8 mouse cellular contexts compared by ENCODE assay signal in the genomic region with DNA sequence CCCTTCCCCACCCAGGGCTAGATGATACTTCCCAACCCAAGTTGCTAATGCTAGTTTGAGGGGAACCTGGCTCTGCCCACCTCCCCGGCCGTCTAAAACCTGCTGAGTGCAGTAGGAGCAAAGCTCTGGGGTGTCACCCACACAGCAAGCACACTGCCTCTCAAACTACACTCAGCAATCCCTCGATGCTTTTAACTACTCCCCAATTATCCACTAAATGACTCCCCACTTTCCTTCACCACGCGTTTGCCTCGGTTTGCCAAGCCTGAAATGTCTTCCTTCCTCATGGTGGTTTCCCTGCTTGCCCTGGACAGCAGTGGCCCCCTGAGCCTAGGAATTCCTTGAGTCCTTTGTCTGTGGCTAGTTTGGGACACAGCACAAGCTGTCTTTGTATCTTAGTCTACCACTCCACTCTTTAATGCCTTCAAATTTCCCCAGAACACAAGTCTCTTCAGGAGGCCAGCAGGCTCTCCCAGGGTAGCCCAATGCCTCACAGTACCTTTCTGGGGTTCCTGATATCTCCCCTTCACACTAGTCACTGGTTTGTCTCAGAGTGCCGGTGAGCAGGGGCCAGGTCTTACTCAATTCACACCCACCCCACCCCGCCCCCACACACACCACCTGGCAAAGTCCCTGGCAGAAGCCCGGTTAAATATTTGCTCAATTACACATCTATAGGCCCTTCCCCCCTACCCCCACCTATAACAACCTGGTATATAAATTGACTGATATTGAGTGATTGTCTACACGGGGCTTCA. TPM values are rescaled to one million over a fixed set of nuclear protein-coding genes. Genes with fewer than 3 reads are reported as not detected.
DNase-seq lines count a peak whose midpoint lies in the region; ATAC-seq and TF ChIP-seq lines count a peak whose summit lies in the region.

No protein-coding gene starts in this region.

- DNase-seq in left cerebral cortex, adult 2 months (ENCODE audit: extremely low spot score in 1 of 2, low spot score in 2 of 2) = no peak
- no peak for DNase-seq in left cerebral cortex, adult 9 months (ENCODE audit: low spot score in 2 of 2)
- no peak for DNase-seq in embryonic facial prominence, embryonic 10.5 days (ENCODE audit: low spot score)
- DNase-seq in midbrain, postnatal 0 days (ENCODE audit: low spot score) = no peak
- no peak for DNase-seq in gastrocnemius, postnatal 14 days
- no peak for DNase-seq in T-cell, adult 2 months (ENCODE audit: low spot score)

- no peak overlapping the region for H3K9ac ChIP-seq in hindbrain, embryonic 15.5 days
- H3K9ac ChIP-seq in midbrain, postnatal 0 days (replicated peaks; ENCODE audit: low read length, poor library complexity, severe bottlenecking) = no peak overlapping the region

- intact Hi-C loops in left cerebral cortex, adult 2 months (cut with DNase I) = loop anchor here (5.0 kb wide), 4 partner anchors 37 to 78 kb away; no protein-coding TSS in a partner anchor
- intact Hi-C loops in gastrocnemius, postnatal 14 days (cut with DNase I; ENCODE audit: low total_unique reads) = loop anchor here (10.0 kb wide), 1 partner anchor 55 kb away; no protein-coding TSS in a partner anchor

- H3K4me2 ChIP-seq in hindbrain, embryonic 15.5 days = peak overlapping the region; percentile 86
- peak overlapping the region; percentile 88 for H3K4me2 ChIP-seq in midbrain, postnatal 0 days (ENCODE audit: low read depth, low read length, poor library complexity, severe bottlenecking)

- no peak for TF ChIP-seq CTCF in left cerebral cortex, adult 2 months (IDR thresholded peaks at IDR 0.05)
- no peak for TF ChIP-seq CTCF in midbrain, postnatal 0 days (IDR thresholded peaks at IDR 0.05)

- peaks cover 65% of the 10 kb centered on the region for H3K4me1 ChIP-seq in embryonic facial prominence, embryonic 10.5 days
- peaks cover 45% of the 10 kb centered on the region for H3K4me1 ChIP-seq in hindbrain, embryonic 15.5 days (replicated peaks)
- H3K4me1 ChIP-seq in midbrain, postnatal 0 days (ENCODE audit: insufficient read depth, low read length) = peaks cover 8% of the 10 kb centered on the region; the same call in 1 of the 2 replicates

- H3K27ac ChIP-seq in left cerebral cortex, adult 2 months = peak overlapping the region; percentile 91
- peak overlapping the region; percentile 78 for H3K27ac ChIP-seq in embryonic facial prominence, embryonic 10.5 days (replicated peaks)
- no peak overlapping the region for H3K27ac ChIP-seq in hindbrain, embryonic 15.5 days (replicated peaks)
- H3K27ac ChIP-seq in midbrain, postnatal 0 days (ENCODE audit: low read depth, low read length) = no peak overlapping the region

- H3K27me3 ChIP-seq in embryonic facial prominence, embryonic 10.5 days (replicated peaks; ENCODE audit: low read depth, poor library complexity, severe bottlenecking) = no peaks in the 10 kb centered on the region
- H3K27me3 ChIP-seq in hindbrain, embryonic 15.5 days = no peaks in the 10 kb centered on the region
- H3K27me3 ChIP-seq in midbrain, postnatal 0 days (ENCODE audit: insufficient read depth, low read length) = no peaks in the 10 kb centered on the region

- H3K4me3 ChIP-seq in left cerebral cortex, adult 2 months = peak overlapping the region; percentile 66
- peak overlapping the region; percentile 91 for H3K4me3 ChIP-seq in embryonic facial prominence, embryonic 10.5 days
- H3K4me3 ChIP-seq in hindbrain, embryonic 15.5 days = peak overlapping the region; percentile 81; the same call in 1 of the 2 replicates
- 0 out of 2 replicates have a peak overlapping the region, but pooled peaks have one; percentile 59 for H3K4me3 ChIP-seq in midbrain, postnatal 0 days (ENCODE audit: low read depth, low read length)

- H3K9me3 ChIP-seq in embryonic facial prominence, embryonic 10.5 days = no peaks in the 10 kb centered on the region
- H3K9me3 ChIP-seq in hindbrain, embryonic 15.5 days = no peaks in the 10 kb centered on the region
- H3K9me3 ChIP-seq in midbrain, postnatal 0 days (ENCODE audit: low read length) = no peaks in the 10 kb centered on the region

- WGBS in embryonic facial prominence, embryonic 10.5 days = 10% methylated on average over 10 of the region's 10 CpGs
- 16% methylated on average over 10 of the region's 10 CpGs for WGBS in hindbrain, embryonic 15.5 days
- WGBS in midbrain, postnatal 0 days = 19% methylated on average over 10 of the region's 10 CpGs

- H3K36me3 ChIP-seq in embryonic facial prominence, embryonic 10.5 days (replicated peaks) = 0 out of 2 replicates have a peak, but pooled peaks cover under 1% of the 10 kb centered on the region
- no peaks in the 10 kb centered on the region for H3K36me3 ChIP-seq in hindbrain, embryonic 15.5 days
- no peaks in the 10 kb centered on the region for H3K36me3 ChIP-seq in midbrain, postnatal 0 days (ENCODE audit: insufficient read depth, low read length)

- ATAC-seq in hindbrain, embryonic 15.5 days (ENCODE audit: low FRiP score, low read depth) = no peak
- no peak for ATAC-seq in midbrain, postnatal 0 days (ENCODE audit: low FRiP score)
- no peak for ATAC-seq in inflammation-experienced regulatory T-cells, adult 6 months

RNA-seq across cellular contexts. Expression of a gene that starts 2.3 kb away (rescaled TPM):
- 10 to 100 TPM; 81.2 to 91.4 TPM for total RNA-seq in left cerebral cortex, adult 2 months (2021)
- polyA plus RNA-seq in embryonic facial prominence, embryonic 10.5 days (2016; fragmentation: Nextera tagmentation; extraction: Ambion mirVana) = 45.7 and 46.9 TPM in 2 replicates
- polyA plus RNA-seq in hindbrain, embryonic 15.5 days (2015; fragmentation: Nextera tagmentation; extraction: Ambion mirVana) = 11.8 and 12.0 TPM in 2 replicates
- total RNA-seq in midbrain, postnatal 0 days (2014; rRNA removed) = 26.9 and 30.8 TPM in 2 replicates
- polyA plus RNA-seq in midbrain, postnatal 0 days (2015; fragmentation: Nextera tagmentation; extraction: Ambion mirVana) = 6.4 and 8.2 TPM in 2 replicates
- 100 to 1,000 TPM; 218 to 293 (median 259) TPM for polyA plus RNA-seq in inflammation-experienced regulatory T-cells, adult 6 months (2017; shearing (Covaris generic))
- total RNA-seq in gastrocnemius, postnatal 14 days (2021) = 100 to 1,000 TPM in 1 of 2 experiments, 10 to 100 TPM in 1; 96.9 to 111 TPM

Comparison
In these comparisons a context has a peak if more than half of its experiments do, and no peak if none do; other contexts are left out.
1. H3K27ac ChIP-seq: peak in left cerebral cortex, adult 2 months (single experiment) and embryonic facial prominence, embryonic 10.5 days (single experiment); none in hindbrain, embryonic 15.5 days (single experiment) and midbrain, postnatal 0 days (single experiment).
2. Peak in every context shown above with its lines, with median percentiles within 50 percentile points of each other: H3K4me3 ChIP-seq.